Mouse (Mus musculus): ENCODE measurements around the gene Ccm2l.

Ccm2l gene

GRCm38 (mm10) chr2:153107046-153107766 lies 41.5 kb downstream of the Ccm2l start:
- no peak for DNase-seq

DNA sequence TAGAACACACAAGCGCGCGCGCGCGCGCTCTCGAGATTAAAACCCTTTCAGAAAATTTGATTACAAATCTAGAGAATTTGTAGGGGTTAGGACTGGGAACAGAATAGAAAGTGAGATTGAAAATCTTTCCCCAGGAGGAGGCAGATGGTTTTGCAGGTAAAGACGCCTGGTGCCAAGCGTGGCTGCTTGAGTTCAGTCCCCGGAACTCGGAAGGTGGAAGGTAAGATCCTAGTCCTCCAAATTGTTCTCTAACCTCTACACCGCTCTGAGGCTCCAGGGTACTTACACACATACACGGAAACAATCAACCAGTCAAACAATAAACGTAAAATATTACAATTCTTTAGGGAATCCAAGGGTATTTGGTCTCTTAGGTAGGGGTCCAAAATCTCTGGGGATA lies 42.0 kb downstream of the Ccm2l start:
- DNase-seq = no peak

GRCm38 (mm10) chr2:153108313-153109264 lies 42.8 kb downstream of the Ccm2l start, which contains the start of gene Hck:
Gene Hck, plus strand, starts transcription at chr2:153108468.
- peak; percentile 45 for DNase-seq

GRCm38 (mm10) chr2:153109596-153109995 lies 43.8 kb downstream of the Ccm2l start:
- no peak for DNase-seq

DNA sequence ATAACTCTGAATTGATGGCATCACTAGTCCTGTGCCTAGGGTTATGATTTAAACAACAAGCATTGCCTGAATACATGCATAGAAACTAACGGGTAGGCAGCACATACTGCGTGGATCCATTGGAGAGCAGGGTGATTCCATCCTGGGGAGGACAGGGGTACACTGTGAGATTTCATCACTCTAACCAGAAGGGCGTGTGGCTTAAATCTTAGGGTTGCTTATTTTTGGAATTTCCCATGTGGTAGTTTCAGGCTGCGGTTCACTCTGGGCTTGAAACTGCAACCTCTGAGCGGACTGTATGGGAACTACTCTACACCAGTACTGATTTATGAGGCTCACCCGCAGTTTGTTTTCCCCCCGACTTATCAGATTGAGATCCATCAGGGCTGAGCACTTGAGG lies 45.5 kb downstream of the Ccm2l start:
- no peak for DNase-seq

DNA sequence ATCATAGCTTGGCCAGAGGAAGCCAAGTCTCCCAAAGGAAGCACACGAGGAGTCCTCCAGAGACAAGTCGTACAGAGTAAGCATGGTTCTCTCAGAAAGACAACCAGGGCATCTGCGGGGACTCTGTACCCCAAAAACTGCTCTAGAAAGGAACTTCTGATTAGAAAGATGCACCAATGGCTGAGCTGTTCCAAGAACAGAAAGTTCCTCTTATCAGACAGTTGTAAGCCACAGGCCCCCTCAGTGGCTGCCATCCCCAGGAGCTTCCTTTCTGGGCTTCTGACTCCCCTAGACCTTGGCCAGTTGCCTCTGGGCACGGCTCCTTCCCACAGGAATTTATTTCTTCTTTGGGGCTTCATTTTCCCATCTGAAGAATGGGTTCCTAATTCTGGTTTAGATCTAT lies 49.9 kb downstream of the Ccm2l start:
- no peak for DNase-seq

- DNase-seq = no peak
These were observed 51.3 kb downstream of the Ccm2l start for GRCm38 (mm10) chr2:153117051-153117486.

DNA sequence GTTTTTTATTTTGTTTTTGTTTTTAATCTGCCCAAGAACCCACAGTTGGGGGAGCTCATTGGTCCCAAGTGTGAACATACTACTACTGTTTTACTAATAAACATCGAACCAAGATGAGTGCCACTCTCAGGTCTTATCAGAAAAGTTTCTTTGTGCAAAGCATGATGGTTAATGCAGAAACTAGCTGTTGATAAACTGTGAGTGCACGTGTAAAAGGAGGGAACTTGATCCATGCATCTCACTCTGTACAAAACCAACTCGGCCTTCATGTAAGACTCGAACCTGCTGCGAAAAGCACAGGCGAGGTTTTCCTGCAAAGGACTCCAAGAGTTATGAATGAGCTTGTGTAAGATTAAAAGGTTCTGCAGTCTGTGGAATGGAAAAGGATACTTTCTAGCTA lies 53.7 kb downstream of the Ccm2l start:
- DNase-seq = no peak

DNA sequence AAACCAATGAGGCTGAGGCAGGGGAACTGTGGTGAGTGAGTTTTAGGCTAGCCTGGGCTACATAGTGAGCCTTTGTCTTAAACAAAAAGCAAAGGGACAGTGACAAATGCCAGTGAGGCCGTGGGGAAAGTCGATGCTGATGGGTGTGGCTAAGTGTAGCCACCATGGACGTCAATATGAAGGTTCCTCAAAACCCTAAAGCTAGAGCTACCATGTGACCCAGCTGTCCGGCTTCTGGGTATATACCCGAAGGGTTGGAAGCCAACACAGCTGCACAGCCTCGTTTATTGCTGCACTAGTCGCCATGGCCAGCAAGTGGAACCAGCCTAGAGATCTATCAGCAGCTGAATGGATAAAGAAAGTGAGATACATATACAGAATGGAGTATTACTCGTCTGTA lies 54.4 kb downstream of the Ccm2l start:
- DNase-seq = no peak

DNA sequence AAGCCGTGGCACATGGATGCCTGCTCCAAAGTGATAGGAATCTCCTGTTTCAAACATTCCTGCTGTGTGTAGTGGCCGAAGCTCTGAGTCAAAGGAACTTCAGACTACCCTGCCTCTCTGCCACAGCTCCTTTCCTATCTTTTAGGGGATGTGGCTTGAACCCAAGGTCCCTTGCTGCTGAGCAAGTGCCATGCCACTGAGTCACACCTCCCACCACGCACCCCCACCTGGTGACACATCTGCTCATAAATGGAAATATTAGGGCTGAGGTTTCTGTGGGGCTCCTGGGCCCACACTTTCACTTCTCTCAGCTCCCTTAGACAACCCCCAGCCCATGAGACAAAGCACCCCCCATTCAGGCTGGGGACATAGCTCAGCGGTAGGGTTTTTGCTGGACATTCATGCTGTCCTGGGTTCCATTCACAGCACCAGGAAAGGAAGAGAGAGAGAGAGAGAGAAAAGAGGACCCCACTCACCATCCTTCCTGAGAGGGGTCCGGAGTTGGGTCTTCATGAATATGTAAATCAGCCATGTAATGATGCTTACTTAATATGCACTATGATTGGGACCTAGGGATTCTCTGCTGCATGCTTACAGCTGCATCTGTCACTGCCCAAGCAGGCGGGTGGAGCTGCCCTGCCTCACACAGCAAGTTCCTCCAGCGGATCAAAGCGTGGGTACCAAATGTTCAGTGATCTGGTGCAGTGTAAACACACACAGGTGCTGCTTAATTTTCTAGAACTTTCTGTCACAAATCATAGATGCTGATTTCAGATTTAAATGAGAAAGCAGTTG lies 56.3 kb downstream of the Ccm2l start:
- DNase-seq = no peak

GRCm38 (mm10) chr2:153122701-153123100 lies 56.9 kb downstream of the Ccm2l start:
- DNase-seq = no peak

DNA sequence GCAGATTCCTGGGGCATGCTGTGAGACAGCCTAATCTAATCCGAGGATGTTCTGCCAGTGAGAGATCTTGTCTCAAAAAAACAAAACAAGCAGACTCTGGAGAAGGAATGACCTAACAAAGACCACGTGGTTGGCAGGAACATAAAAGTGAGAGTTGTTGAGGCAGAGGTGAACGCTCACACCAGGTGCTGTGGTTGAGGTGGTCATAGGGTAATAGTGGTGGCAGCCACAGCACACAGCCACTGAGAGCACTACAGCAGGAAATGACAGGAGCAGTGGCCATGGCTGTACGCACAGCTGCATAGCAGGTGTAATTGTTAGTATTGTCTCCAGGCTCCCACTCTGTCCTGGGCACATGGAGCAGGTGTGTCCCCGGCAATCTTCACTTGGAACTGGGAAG lies 60.1 kb downstream of the Ccm2l start:
- DNase-seq = no peak

DNA sequence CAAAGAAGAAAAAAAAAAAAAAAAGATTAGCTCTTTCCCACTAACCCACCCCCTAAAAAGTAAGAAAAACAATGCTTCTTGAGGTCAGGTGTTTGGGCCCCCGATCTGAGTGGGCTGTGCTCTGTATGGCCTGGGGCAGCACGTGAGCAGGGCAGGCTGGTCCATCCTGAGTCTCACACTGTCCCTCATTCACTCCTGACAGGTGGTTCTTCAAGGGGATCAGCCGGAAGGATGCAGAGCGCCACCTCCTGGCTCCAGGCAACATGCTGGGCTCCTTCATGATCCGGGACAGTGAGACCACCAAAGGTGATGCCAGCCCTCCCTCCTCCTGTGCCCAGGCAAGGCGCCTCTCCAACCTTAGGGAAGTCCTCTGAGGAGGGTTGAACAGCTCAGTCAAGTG lies 65.3 kb downstream of the Ccm2l start:
- DNase-seq = peak; percentile 37
